Mouse (Mus musculus) midbrain, embryonic 10.5 days (tissue): ENCODE data around the gene Ppfibp1. TPM values are rescaled to one million over a fixed set of nuclear protein-coding genes. Genes with fewer than 3 reads are reported as not detected.

Experiments
- DNase-seq: peaks from one replicate; pipeline ENCODE4 v3.0.0-alpha.2; 2017; ENCODE audit warnings: low spot score
- H3K27ac ChIP-seq: fragments of 300-500 bp; sonication (generic); replicated peaks from 2 replicates; pipeline ENCODE4 v1.5.1; 2016; ENCODE audit warnings: mild to moderate bottlenecking
- H3K27me3 ChIP-seq: fragments of 300-500 bp; sonication (generic); 2 replicates; pipeline ENCODE4 v1.6.1; 2016; ENCODE audit warnings: low read depth, mild to moderate bottlenecking; ENCODE audit not compliant: poor library complexity, severe bottlenecking
- H3K36me3 ChIP-seq: fragments of 300-500 bp; sonication (generic); 2 replicates; pipeline ENCODE4 v1.6.1; 2016; ENCODE audit warnings: mild to moderate bottlenecking, moderate library complexity
- H3K4me1 ChIP-seq: fragments of 300-500 bp; sonication (generic); 2 replicates; pipeline ENCODE4 v1.6.1; 2016
- H3K4me3 ChIP-seq: fragments of 300-500 bp; sonication (generic); 2 replicates; pipeline ENCODE4 v1.5.1; 2016; ENCODE audit warnings: mild to moderate bottlenecking, moderate library complexity
- H3K9me3 ChIP-seq: fragments of 300-500 bp; sonication (generic); replicated peaks from 2 replicates; pipeline ENCODE4 v1.6.1; 2016; ENCODE audit warnings: mild to moderate bottlenecking
- WGBS: fragments of 180-500 bp; shearing (Covaris S2); methylation state at CpG from one replicate; pipeline ENCODE4 v1.1.7; 2016; 5-methylcytosine and 5-hydroxymethylcytosine counted together
- polyA plus RNA-seq: library from polyadenylated mRNA; unstranded; fragments of >200 nt; fragmentation: Nextera tagmentation; extraction: Ambion mirVana; gene quantifications from 2 replicates; pipeline ENCODE4 v1.2.1, GENCODE M21; 2016

The Ppfibp1 gene
- polyA plus RNA-seq, 1 experiment from 2014 or later = 28.8 TPM

- H3K27ac ChIP-seq = no peak overlapping the region
- no peaks in the 10 kb centered on the region for H3K9me3 ChIP-seq
- no peak for DNase-seq
- no peaks in the 10 kb centered on the region for H3K36me3 ChIP-seq
- H3K4me1 ChIP-seq = peaks cover 2% of the 10 kb centered on the region
- H3K4me3 ChIP-seq = no peak overlapping the region
- 100% methylated on average over 1 of the region's 1 CpGs for WGBS
- H3K27me3 ChIP-seq = no peaks in the 10 kb centered on the region
Observed at GRCm38 (mm10) chr6:146907795-146908190, 19.5 kb downstream of the Ppfibp1 start.

- H3K27ac ChIP-seq = no peak overlapping the region
- no peak for DNase-seq
- 87% methylated on average over 2 of the region's 2 CpGs for WGBS
- no peak overlapping the region for H3K4me3 ChIP-seq
- peaks cover 10% of the 10 kb centered on the region for H3K4me1 ChIP-seq
- H3K27me3 ChIP-seq = no peaks in the 10 kb centered on the region
- H3K9me3 ChIP-seq = no peaks in the 10 kb centered on the region
- no peaks in the 10 kb centered on the region for H3K36me3 ChIP-seq
Observed at GRCm38 (mm10) chr6:146908801-146909200, 20.5 kb downstream of the Ppfibp1 start.

GRCm38 (mm10) chr6:146909725-146910489, 21.6 kb downstream of the Ppfibp1 start:
- Histone ChIP-seq H3K36me3 (no peaks in the 10 kb centered on the region), H3K4me3 (no peak overlapping the region), H3K27me3 (no peaks in the 10 kb centered on the region), H3K9me3 (no peaks in the 10 kb centered on the region), H3K4me1 (peaks cover 15% of the 10 kb centered on the region), H3K27ac (no peak overlapping the region)
- 87% methylated on average over 5 of the region's 5 CpGs for WGBS
- no peak for DNase-seq

GRCm38 (mm10) chr6:146910801-146911200, 22.5 kb downstream of the Ppfibp1 start:
- Histone ChIP-seq H3K4me1 (peaks cover 16% of the 10 kb centered on the region), H3K4me3 (no peak overlapping the region), H3K36me3 (no peaks in the 10 kb centered on the region), H3K9me3 (no peaks in the 10 kb centered on the region), H3K27me3 (no peaks in the 10 kb centered on the region), H3K27ac (no peak overlapping the region)
- no peak for DNase-seq
- WGBS = 89% methylated on average over 2 of the region's 2 CpGs

- 31% methylated on average over 3 of the region's 3 CpGs for WGBS
- H3K9me3 ChIP-seq = no peaks in the 10 kb centered on the region
- peaks cover 16% of the 10 kb centered on the region for H3K4me1 ChIP-seq
- H3K4me3 ChIP-seq = no peak overlapping the region
- H3K27me3 ChIP-seq = no peaks in the 10 kb centered on the region
- H3K27ac ChIP-seq = no peak overlapping the region; the same call in 1 of the 2 replicates
- DNase-seq = no peak
- no peaks in the 10 kb centered on the region for H3K36me3 ChIP-seq
Observed at GRCm38 (mm10) chr6:146912835-146913488, 24.7 kb downstream of the Ppfibp1 start.

GRCm38 (mm10) chr6:146913489-146914198, 25.4 kb downstream of the Ppfibp1 start:
- WGBS = 85% methylated on average over 4 of the region's 4 CpGs
- no peaks in the 10 kb centered on the region for H3K27me3 ChIP-seq
- no peaks in the 10 kb centered on the region for H3K9me3 ChIP-seq
- H3K36me3 ChIP-seq = no peaks in the 10 kb centered on the region
- H3K27ac ChIP-seq = no peak overlapping the region
- DNase-seq = no peak
- no peak overlapping the region for H3K4me3 ChIP-seq
- H3K4me1 ChIP-seq = peaks cover 16% of the 10 kb centered on the region

GRCm38 (mm10) chr6:146915808-146916207, 27.5 kb downstream of the Ppfibp1 start:
- 93% methylated on average over 1 of the region's 1 CpGs for WGBS
- DNase-seq = no peak
- Histone ChIP-seq H3K27me3 (no peaks in the 10 kb centered on the region), H3K36me3 (no peaks in the 10 kb centered on the region), H3K4me3 (no peak overlapping the region), H3K9me3 (no peaks in the 10 kb centered on the region), H3K4me1 (peaks cover 16% of the 10 kb centered on the region), H3K27ac (no peak overlapping the region)

GRCm38 (mm10) chr6:146917396-146917795, 29.1 kb downstream of the Ppfibp1 start:
- H3K4me3 ChIP-seq = no peak overlapping the region
- 86% methylated on average over 3 of the region's 3 CpGs for WGBS
- H3K36me3 ChIP-seq = no peaks in the 10 kb centered on the region
- no peaks in the 10 kb centered on the region for H3K9me3 ChIP-seq
- H3K27me3 ChIP-seq = no peaks in the 10 kb centered on the region
- H3K4me1 ChIP-seq = peaks cover 16% of the 10 kb centered on the region
- DNase-seq = no peak
- no peak overlapping the region for H3K27ac ChIP-seq

GRCm38 (mm10) chr6:146918341-146918740, 30.1 kb downstream of the Ppfibp1 start:
- 94% methylated on average over 6 of the region's 6 CpGs for WGBS
- Histone ChIP-seq H3K9me3 (no peaks in the 10 kb centered on the region), H3K36me3 (no peaks in the 10 kb centered on the region), H3K27ac (no peak overlapping the region), H3K27me3 (no peaks in the 10 kb centered on the region), H3K4me1 (peaks cover 8% of the 10 kb centered on the region), H3K4me3 (no peak overlapping the region)
- DNase-seq = no peak

GRCm38 (mm10) chr6:146926415-146926980, 38.2 kb downstream of the Ppfibp1 start:
- no peak for DNase-seq
- WGBS = 80% methylated on average over 5 of the region's 5 CpGs
- no peaks in the 10 kb centered on the region for H3K27me3 ChIP-seq
- H3K27ac ChIP-seq = no peak overlapping the region
- H3K4me3 ChIP-seq = no peak overlapping the region
- H3K9me3 ChIP-seq = no peaks in the 10 kb centered on the region
- H3K4me1 ChIP-seq = peaks cover 22% of the 10 kb centered on the region
- no peaks in the 10 kb centered on the region for H3K36me3 ChIP-seq

- H3K9me3 ChIP-seq = no peaks in the 10 kb centered on the region
Observed at GRCm38 (mm10) chr6:146928108-146928507, 39.8 kb downstream of the Ppfibp1 start.

GRCm38 (mm10) chr6:146929031-146929430, 40.7 kb downstream of the Ppfibp1 start:
- Histone ChIP-seq H3K27ac (no peak overlapping the region), H3K27me3 (no peaks in the 10 kb centered on the region), H3K9me3 (no peaks in the 10 kb centered on the region), H3K36me3 (no peaks in the 10 kb centered on the region), H3K4me1 (peaks cover 22% of the 10 kb centered on the region), H3K4me3 (no peak overlapping the region)
- WGBS = 62% methylated on average over 2 of the region's 2 CpGs
- no peak for DNase-seq

More at GRCm38 (mm10) chr6:146928108-146928507, 39.8 kb downstream of the Ppfibp1 start:
- no peak overlapping the region for H3K4me3 ChIP-seq
- no peak for DNase-seq
- no peak overlapping the region for H3K27ac ChIP-seq
- 61% methylated on average over 3 of the region's 3 CpGs for WGBS
- no peaks in the 10 kb centered on the region for H3K36me3 ChIP-seq
- H3K27me3 ChIP-seq = no peaks in the 10 kb centered on the region
- peaks cover 22% of the 10 kb centered on the region for H3K4me1 ChIP-seq
